Mouse (Mus musculus) forebrain, embryonic 12.5 days (tissue): ENCODE measurements around the gene Rplp0. TPM values are rescaled to one million over a fixed set of nuclear protein-coding genes. Genes with fewer than 3 reads are reported as not detected.
"Not testable (repeated sequence)": the region's sequence is repeated elsewhere in the genome, so short reads cannot be mapped to it uniquely, and the experiment has no call there.

Source experiments
- ATAC-seq: fragments of 200-750 bp; cut with Nextera tagmentation; 2 replicates; pipeline ENCODE4 v1.8.0; 2017; ENCODE audit warnings: moderate TSS enrichment; ENCODE audit not compliant: low FRiP score
- H3K27ac ChIP-seq: fragments of 300-500 bp; sonication (generic); 2 replicates; pipeline ENCODE4 v1.5.1; 2016; ENCODE audit warnings: mild to moderate bottlenecking
- H3K27me3 ChIP-seq: fragments of 300-500 bp; sonication (generic); 2 replicates; pipeline ENCODE4 v1.6.1; 2016; ENCODE audit warnings: mild to moderate bottlenecking
- H3K36me3 ChIP-seq: fragments of 300-500 bp; sonication (generic); replicated peaks from 2 replicates; pipeline ENCODE4 v1.6.1; 2016; ENCODE audit warnings: mild to moderate bottlenecking
- H3K4me1 ChIP-seq: fragments of 300-500 bp; sonication (generic); 2 replicates; pipeline ENCODE4 v1.6.1; 2016
- H3K4me2 ChIP-seq: fragments of 300-500 bp; sonication (generic); 2 replicates; pipeline ENCODE4 v1.6.1; 2016; ENCODE audit warnings: mild to moderate bottlenecking, moderate library complexity
- H3K4me3 ChIP-seq: fragments of 300-500 bp; sonication (generic); replicated peaks from 2 replicates; pipeline ENCODE4 v1.5.1; 2016; ENCODE audit warnings: mild to moderate bottlenecking
- H3K9ac ChIP-seq: fragments of 300-500 bp; sonication (generic); 2 replicates; pipeline ENCODE4 v1.6.1; 2016; ENCODE audit warnings: mild to moderate bottlenecking
- H3K9me3 ChIP-seq: fragments of 300-500 bp; sonication (generic); 2 replicates; pipeline ENCODE4 v1.6.1; 2016
- whole genome bisulfite sequencing: fragments of 180-500 bp; shearing (Covaris S2); methylation state at CpG from one replicate; pipeline ENCODE4 v1.1.7; 2016; 5-methylcytosine and 5-hydroxymethylcytosine counted together
- polyA plus RNA-seq: library from polyadenylated mRNA; unstranded; fragments of >200 nt; fragmentation: Nextera tagmentation; extraction: Ambion mirVana; gene quantifications from 2 replicates; pipeline ENCODE4 v1.2.1, GENCODE M21; 2016

Gene Rplp0
- 860 and 944 TPM in 2 replicates for polyA plus RNA-seq

DNA sequence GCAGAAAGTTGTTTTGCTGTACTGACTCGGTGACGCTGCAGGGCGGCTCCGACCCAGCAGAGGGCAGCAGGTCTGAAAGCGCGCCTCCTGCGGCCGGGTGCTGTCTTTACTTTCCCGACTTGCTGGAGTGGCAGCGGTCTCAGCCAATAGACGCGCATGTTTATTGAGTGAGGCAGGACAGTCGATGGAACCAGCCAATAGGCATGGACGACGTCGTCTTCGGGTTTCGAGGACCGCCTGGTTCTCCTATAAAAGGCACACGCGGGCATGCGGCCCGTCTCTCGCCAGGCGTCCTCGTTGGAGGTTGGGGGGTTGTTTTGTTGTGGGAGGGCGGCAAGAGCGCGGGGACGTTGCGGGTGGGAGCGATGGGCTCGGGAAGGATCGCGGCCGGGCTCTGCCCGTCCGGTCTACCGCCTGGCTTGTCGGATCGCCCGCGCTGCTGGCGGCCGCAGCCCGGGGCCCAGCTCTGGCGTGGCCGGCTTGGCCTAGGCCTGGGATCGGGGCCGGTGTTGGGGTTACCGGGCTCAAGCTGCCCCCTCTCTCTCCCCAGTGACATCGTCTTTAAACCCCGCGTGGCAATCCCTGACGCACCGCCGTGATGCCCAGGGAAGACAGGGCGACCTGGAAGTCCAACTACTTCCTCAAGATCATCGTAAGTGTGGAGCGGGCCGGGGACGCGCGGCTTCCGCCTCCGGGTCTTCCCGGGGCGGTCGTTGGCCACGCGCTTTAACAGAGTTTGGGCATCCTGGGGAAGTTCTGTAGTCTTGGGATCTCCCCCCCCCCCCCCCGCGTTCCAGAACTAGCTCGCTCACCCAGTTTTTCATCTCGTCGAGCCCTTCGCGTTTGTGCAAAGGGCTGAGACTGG is at the start of gene Rplp0:
Gene Rplp0, plus strand, starts transcription at position 231 of the 865 bp plus-strand sequence.
- WGBS: under 1% methylated on average over 76 of the region's 78 CpGs
- Histone ChIP-seq H3K9ac (peak within 1 kb of the TSS; percentile 98), H3K4me2 (peak within 1 kb of the TSS; percentile 74), H3K36me3 (peaks cover 40% of the 10 kb centered on the region), H3K27ac (peak within 1 kb of the TSS; percentile 82), H3K4me3 (peak within 1 kb of the TSS; percentile 95), H3K9me3 (no peaks in the 10 kb centered on the region), H3K27me3 (no peaks in the 10 kb centered on the region), H3K4me1 (peaks cover 18% of the 10 kb centered on the region)
- peak; percentile 98 for ATAC-seq

DNA sequence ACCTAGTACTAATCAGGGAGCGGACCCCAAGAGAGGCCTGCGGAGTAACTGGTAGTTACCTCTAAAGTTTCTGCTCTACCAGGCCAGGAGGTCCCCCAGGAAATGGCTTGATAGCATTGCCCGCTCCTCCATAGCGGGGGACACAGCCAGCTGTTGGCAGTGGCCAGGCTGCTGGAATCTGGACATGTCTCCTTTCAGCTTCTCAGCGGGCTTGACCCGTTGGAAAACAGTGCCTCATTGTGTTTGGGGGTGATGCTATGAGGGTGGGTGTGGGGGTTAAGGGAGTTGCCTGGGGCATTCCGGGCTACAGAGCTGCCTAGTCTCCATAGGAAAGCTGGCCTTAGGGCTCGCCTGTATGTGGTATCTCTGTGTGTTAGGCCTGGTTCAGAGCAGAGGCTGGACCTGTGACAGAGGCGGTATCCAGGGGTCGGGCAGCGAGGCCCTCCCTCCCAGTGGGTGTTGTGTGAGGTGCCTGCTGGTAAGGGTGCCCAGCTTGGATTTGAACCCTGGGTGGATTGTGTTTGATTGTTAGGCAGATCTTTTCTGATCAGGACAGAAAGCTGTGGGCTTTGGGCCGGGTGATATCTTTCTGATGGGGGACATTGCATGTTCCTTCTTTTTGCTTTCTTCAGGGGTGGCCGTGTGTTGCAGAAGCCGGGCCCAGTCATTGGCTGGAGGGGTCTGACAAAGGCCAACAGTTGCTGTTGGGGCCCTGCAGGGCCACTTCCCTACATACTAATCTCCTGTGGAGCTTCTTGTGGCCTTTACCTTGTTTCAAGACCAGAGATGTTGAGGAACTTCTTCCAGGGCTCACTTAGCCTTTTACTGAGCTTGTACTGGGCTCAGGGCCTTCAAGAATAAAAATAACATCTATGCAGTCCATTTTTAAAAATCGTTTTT is 49.2 kb upstream of the Rplp0 start:
- 61% methylated on average over 15 of the region's 15 CpGs for WGBS
- Histone ChIP-seq H3K9me3 (no peaks in the 10 kb centered on the region), H3K4me2 (no peak overlapping the region; the same call in 1 of the 2 replicates), H3K27me3 (peaks cover 9% of the 10 kb centered on the region; the same call in 1 of the 2 replicates), H3K4me1 (peaks cover 45% of the 10 kb centered on the region), H3K9ac (0 out of 2 replicates have a peak overlapping the region, but pooled peaks have one; percentile 33), H3K36me3 (no peaks in the 10 kb centered on the region), H3K4me3 (no peak overlapping the region), H3K27ac (0 out of 2 replicates have a peak overlapping the region, but pooled peaks have one; percentile 2)
- ATAC-seq: no peak

DNA sequence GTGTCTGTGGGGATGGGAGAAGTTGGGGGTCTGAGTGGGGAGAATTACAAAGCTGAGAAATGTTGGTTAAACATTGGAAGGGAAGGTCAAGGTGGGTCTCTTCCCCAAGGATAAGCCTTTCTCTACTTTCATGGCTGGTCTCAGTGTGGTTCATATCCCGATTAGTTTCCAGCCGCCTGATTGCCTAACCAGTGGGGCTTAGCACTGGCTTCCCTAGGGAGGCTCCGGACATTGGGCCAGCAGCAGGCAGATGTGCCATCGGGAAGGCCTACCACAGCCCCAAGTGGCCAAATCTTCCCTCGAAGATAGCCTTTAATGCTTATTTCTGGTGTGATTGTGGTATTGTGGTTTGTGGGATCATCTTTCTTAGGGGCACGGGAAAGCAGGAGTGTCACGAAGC is 46.9 kb upstream of the Rplp0 start:
- ATAC-seq: no peak
- Histone ChIP-seq H3K36me3 (no peaks in the 10 kb centered on the region), H3K27ac (no peak overlapping the region), H3K9ac (no peak overlapping the region), H3K9me3 (no peaks in the 10 kb centered on the region), H3K4me2 (no peak overlapping the region), H3K4me1 (peaks cover 43% of the 10 kb centered on the region), H3K27me3 (peaks cover 9% of the 10 kb centered on the region; the same call in 1 of the 2 replicates), H3K4me3 (no peak overlapping the region)
- 90% methylated on average over 7 of the region's 7 CpGs for WGBS

DNA sequence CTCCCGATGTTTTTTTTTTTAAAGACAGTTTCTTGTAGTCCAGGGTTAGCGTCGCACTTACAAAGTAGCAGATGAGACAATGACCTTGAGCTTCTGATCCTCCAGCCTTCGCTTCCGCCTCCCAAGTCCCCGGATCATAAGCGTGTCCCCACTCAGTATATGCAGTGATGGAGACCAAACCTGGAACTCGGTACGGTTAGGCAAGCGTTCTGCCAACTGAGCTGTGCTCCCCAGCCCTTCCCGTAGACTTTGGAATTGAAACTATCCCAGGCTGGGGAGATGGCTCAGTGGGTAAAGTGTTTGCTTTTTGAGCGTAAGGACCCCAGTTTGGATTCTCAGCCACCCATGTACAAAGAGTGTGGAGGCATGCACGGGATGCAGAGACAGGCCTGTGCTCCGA is 46.0 kb upstream of the Rplp0 start:
- H3K4me1 ChIP-seq: peaks cover 35% of the 10 kb centered on the region
- no peaks in the 10 kb centered on the region for H3K36me3 ChIP-seq
- no peaks in the 10 kb centered on the region for H3K9me3 ChIP-seq
- WGBS: 92% methylated on average over 14 of the region's 14 CpGs
- H3K4me2 ChIP-seq: no peak overlapping the region
- no peak overlapping the region for H3K9ac ChIP-seq
- ATAC-seq: no peak
- H3K4me3 ChIP-seq: no peak overlapping the region
- peaks cover 2% of the 10 kb centered on the region; the same call in 1 of the 2 replicates for H3K27me3 ChIP-seq
- H3K27ac ChIP-seq: no peak overlapping the region

DNA sequence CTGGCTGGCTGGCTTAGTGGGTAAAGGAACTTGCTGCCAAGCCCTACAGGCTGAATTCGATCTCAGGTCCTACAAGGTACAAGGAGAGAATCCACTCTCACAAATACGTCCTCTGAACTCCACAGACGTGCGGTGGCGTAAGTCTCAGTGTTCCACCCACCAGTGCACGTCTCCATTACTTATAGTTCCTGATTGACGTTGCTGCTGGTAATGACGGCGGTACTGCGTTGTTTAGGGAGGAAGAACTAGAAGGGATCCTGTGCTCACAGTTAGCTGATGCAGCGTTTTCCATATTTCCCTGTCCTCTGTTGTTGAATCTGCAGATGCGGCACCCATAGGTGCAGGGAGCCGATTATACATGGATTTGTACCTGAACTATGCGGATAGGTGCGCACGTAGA is 45.5 kb upstream of the Rplp0 start:
- 95% methylated on average over 16 of the region's 16 CpGs for WGBS
- Histone ChIP-seq H3K4me1 (peaks cover 30% of the 10 kb centered on the region), H3K27ac (no peak overlapping the region)

DNA sequence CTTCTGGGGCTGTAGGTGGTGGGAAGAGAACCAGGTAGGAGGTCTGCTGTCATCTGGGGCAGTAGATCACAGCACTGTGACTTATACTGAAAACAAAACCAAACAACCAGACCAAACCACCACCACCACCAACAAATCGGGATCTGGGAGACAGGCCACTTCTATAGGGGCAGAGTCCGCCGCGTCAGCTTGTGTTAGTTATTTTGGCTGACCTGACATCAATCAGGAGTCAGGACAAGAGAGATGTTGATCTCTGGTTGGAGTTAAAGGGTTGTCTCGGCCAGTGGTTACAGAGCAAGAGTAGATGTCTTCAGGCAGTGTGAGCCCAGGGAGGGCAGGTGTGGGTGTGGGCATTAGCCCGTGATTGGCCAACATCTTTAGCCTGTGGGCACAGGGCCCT is 44.9 kb upstream of the Rplp0 start:
- Histone ChIP-seq H3K36me3 (no peaks in the 10 kb centered on the region), H3K4me2 (no peak overlapping the region), H3K4me1 (peaks cover 24% of the 10 kb centered on the region), H3K4me3 (no peak overlapping the region), H3K27me3 (no peaks in the 10 kb centered on the region), H3K9ac (0 out of 2 replicates have a peak overlapping the region, but pooled peaks have one; percentile 1), H3K27ac (peak overlapping the region; percentile 54; the same call in 1 of the 2 replicates), H3K9me3 (no peaks in the 10 kb centered on the region)
- WGBS: 83% methylated on average over 6 of the region's 6 CpGs
- ATAC-seq: no peak

More for the DNA sequence above, 45.5 kb upstream of the Rplp0 start:
- no peaks in the 10 kb centered on the region for H3K27me3 ChIP-seq
- H3K9ac ChIP-seq: no peak overlapping the region
- no peaks in the 10 kb centered on the region for H3K9me3 ChIP-seq
- H3K36me3 ChIP-seq: no peaks in the 10 kb centered on the region
- no peak overlapping the region for H3K4me3 ChIP-seq
- H3K4me2 ChIP-seq: no peak overlapping the region
- no peak for ATAC-seq

DNA sequence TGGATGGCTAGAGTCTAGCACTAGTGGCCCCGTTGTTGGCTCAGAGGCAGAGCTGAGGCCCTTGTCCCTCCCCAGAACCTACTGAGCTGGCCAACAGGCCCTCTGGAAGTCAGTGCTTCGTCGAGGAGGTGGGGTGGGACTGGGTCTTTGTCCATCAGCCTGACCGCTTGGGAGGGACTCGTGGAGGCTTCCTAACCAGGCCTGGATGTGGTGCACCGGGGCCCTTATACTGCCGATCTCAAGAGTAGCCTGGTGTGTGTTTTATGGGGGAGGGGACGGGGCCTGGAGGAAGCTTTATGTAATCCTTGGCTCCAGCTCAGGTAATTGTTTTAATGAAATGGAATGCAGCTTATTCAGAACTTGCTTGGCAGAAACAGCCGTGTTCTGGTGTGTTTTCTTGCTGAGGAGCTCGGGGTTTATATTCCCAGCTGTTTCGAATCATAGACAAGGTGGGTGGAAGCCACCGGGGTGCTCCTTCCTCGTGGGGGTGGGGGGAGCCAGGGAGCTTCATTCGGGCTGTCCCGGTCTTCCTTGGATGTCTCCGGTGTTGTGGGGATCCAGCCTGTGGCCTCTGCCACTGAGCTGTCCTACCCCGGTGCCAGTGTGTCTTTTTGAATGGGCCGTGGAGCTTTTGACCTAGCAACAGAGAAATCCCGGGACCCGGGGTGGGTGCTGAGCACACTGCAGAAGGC is 44.2 kb upstream of the Rplp0 start:
- 64% methylated on average over 20 of the region's 20 CpGs for WGBS
- Histone ChIP-seq H3K27me3 (no peaks in the 10 kb centered on the region), H3K36me3 (no peaks in the 10 kb centered on the region), H3K27ac (peak overlapping the region; percentile 54), H3K9me3 (no peaks in the 10 kb centered on the region), H3K9ac (no peak overlapping the region), H3K4me2 (no peak overlapping the region), H3K4me1 (peaks cover 17% of the 10 kb centered on the region), H3K4me3 (no peak overlapping the region)
- ATAC-seq: no peak

DNA sequence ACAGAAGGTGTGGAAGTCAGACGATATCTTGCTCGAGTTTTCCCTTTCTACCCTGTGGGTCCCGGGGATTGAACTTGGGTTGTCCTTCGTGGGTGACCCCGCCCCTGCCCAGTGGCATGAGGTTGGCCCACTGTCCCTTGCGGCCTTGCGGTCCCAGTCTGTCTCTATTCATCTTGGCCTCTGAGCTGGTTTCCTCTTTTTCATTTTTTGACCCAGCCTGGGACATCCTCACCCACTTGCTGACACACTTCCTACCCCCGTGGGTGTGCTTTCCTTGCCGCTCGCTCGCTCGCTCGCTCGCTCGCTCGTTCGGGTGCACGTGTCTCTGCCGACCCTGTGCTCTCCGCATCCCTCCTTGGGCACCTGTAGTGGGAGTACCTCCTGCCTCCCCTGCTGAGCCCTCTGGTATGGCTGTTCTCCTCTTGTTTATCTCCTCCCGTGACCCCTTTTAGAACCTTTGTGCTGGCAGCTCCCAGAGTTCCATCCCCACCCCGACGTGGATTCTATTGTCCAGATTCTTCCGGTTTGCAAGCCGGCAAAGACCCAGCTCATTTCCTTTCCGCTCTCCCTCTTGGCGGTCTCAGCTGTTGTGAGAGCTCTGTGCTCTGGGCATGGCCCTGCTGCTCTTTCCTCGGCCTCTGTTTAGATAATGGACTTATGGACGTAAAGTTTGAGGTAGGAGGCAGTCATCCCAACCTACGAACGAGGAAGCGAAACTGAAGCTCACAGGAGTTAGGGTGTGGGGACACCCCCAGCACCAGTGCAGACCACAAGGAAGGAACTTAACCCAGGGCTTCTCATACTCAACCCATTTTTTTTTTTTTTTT is 43.0 kb upstream of the Rplp0 start:
- H3K9ac ChIP-seq: no peak overlapping the region
- no peak overlapping the region for H3K4me3 ChIP-seq
- no peaks in the 10 kb centered on the region for H3K36me3 ChIP-seq
- no peak overlapping the region for H3K4me2 ChIP-seq
- H3K27me3 ChIP-seq: no peaks in the 10 kb centered on the region
- no peak for ATAC-seq
- no peak overlapping the region for H3K27ac ChIP-seq
- WGBS: 83% methylated on average over 32 of the region's 32 CpGs
- H3K4me1 ChIP-seq: peaks cover 14% of the 10 kb centered on the region
- H3K9me3 ChIP-seq: no peaks in the 10 kb centered on the region

DNA sequence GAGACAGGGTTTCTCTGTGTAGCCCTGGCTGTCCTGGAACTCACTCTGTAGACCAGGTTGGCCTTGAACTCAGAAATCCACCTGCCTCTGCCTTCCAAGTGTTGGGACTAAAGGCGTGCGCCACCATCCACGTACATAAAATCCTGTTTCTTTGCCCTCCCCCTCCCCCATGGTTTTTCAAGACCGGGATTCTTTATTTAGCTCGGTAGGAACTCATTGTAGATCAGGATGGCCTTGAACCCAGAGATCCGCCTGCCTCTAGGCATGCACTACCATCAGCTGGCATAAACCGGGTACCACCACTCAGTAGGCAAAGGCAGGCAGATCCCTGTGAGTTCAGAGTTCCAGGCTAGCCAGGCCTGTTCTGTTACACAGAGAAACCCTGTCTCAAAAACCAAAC is 42.4 kb upstream of the Rplp0 start:
- 95% methylated on average over 7 of the region's 7 CpGs for WGBS
- ATAC-seq: no peak
- no peak overlapping the region for H3K4me2 ChIP-seq

DNA sequence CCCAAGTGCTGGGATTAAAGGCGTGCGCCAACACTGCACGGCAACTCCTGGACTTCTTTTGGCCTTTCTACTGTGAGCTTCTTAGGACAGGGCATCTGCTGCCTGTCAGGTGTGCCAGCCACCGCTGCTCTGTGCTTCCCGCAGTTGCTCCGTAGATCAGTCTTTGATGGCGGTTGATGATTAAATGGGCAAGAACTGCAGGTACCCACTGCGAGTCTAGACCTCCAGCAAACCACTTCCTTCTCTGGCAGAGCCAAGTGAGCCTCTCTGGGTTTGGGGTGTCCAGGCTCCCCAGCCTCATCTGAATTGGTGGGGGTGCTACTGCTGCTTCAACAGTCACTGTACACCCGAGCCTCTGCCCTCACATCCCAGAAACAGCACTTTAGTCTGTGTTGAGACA is 41.8 kb upstream of the Rplp0 start:
- WGBS: 96% methylated on average over 9 of the region's 9 CpGs
- ATAC-seq: no peak

More for the DNA sequence above, 42.4 kb upstream of the Rplp0 start:
- H3K4me3 ChIP-seq: no peak overlapping the region
- no peaks in the 10 kb centered on the region for H3K36me3 ChIP-seq
- H3K9me3 ChIP-seq: no peaks in the 10 kb centered on the region
- H3K27ac ChIP-seq: no peak overlapping the region
- H3K9ac ChIP-seq: no peak overlapping the region
- peaks cover 18% of the 10 kb centered on the region for H3K4me1 ChIP-seq
- no peaks in the 10 kb centered on the region for H3K27me3 ChIP-seq

DNA sequence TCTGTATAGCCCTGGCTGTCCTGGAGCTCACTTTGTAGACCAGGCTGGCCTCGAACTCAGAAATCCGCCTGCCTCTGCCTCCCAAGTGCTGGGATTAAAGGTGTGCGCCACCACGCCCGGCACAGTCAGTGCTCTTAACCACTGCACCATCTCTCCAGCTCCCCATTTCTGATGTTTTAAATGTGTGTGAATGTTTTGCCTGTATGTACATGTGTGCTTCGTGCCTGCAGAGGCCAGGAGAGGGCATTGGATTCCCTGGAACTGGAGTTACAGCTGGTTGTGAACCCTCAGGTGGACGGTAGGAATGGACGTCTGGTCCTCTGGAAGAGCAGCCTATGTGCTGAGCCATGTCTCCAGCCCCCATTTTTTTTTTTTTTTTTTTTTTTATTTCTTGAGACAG is 41.1 kb upstream of the Rplp0 start:
- WGBS: 92% methylated on average over 8 of the region's 8 CpGs
- not testable (repeated sequence) for H3K27me3 ChIP-seq, H3K27ac ChIP-seq, H3K9me3 ChIP-seq, H3K36me3 ChIP-seq, H3K9ac ChIP-seq, H3K4me2 ChIP-seq, ATAC-seq, H3K4me3 ChIP-seq
- peaks cover 20% of the 10 kb centered on the region for H3K4me1 ChIP-seq

More for the DNA sequence above, 41.8 kb upstream of the Rplp0 start:
- Histone ChIP-seq H3K36me3 (no peaks in the 10 kb centered on the region), H3K4me2 (no peak overlapping the region), H3K27me3 (no peaks in the 10 kb centered on the region), H3K9ac (no peak overlapping the region), H3K27ac (no peak overlapping the region), H3K9me3 (no peaks in the 10 kb centered on the region), H3K4me3 (no peak overlapping the region), H3K4me1 (peaks cover 20% of the 10 kb centered on the region)
